Mouse (Mus musculus): Measurements from ENCODE around the gene Il1b. TPM values are rescaled to one million over a fixed set of nuclear protein-coding genes. Genes with fewer than 3 reads are reported as not detected.

The Il1b gene
- polyA plus RNA-seq, 1 experiment from 2014 or later, result 0.45 TPM

DNA sequence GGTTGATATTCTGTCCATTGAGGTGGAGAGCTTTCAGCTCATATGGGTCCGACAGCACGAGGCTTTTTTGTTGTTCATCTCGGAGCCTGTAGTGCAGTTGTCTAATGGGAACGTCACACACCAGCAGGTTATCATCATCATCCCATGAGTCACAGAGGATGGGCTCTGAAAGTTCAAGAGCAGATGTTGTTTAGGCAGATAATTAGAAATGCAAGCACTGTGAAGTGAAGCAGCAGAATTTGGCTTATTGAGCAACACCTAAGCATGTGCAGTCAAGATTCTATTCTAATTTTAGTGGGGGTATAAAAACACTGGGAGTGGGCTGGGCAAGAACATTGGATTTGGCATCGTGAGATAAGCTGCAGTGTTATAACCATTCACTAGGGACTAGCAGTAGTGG, 3.7 kb downstream of the Il1b start:
- Histone ChIP-seq H3K27me3 (no peaks in the 10 kb centered on the region), H3K9me3 (no peaks in the 10 kb centered on the region), H3K4me2 (replicated peaks) (no peak overlapping the region), H3K27ac (no peak overlapping the region), H3K4me1 (no peaks in the 10 kb centered on the region), H3K36me3 (no peaks in the 10 kb centered on the region), H3K9ac (no peak overlapping the region), H3K4me3 (no peak overlapping the region)
- ATAC-seq (ENCODE audit: low FRiP score, low read depth), result no peak
- 88% methylated on average over 5 of the region's 5 CpGs for WGBS

DNA sequence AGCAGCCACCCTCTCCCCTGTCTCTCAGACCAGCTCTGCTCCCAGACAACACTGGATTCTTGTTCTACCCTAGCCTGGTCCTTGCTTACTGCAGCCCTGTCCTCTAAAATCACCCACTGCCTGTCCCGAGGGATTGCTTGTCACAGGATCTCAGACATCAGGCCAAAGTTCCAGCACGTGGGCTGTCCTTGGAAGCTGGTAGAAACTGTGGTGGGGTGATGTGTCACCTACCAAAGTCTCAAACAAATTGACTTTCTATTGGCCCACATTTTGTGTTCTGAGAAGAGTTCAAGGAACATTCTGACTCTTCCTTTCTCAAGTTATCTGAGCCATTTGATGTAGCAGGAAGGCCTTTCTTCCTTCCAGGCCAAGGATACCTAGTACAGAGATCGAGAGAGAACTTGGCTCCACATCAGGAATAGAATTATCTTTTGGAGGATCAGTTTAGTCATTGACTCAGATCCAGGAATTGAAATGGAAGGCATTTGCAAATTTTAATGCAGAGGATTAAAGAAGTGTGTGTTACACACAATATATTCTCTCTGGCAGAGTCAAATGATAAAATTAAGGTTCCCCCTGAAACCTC, 9.9 kb downstream of the Il1b start:
- Histone ChIP-seq H3K9ac (no peak overlapping the region), H3K4me1 (no peaks in the 10 kb centered on the region), H3K27ac (no peak overlapping the region), H3K27me3 (no peaks in the 10 kb centered on the region), H3K4me3 (no peak overlapping the region), H3K4me2 (replicated peaks) (no peak overlapping the region), H3K9me3 (no peaks in the 10 kb centered on the region), H3K36me3 (no peaks in the 10 kb centered on the region)
- WGBS, result 84% methylated on average over 3 of the region's 3 CpGs
- no peak for ATAC-seq (ENCODE audit: low FRiP score, low read depth)

DNA sequence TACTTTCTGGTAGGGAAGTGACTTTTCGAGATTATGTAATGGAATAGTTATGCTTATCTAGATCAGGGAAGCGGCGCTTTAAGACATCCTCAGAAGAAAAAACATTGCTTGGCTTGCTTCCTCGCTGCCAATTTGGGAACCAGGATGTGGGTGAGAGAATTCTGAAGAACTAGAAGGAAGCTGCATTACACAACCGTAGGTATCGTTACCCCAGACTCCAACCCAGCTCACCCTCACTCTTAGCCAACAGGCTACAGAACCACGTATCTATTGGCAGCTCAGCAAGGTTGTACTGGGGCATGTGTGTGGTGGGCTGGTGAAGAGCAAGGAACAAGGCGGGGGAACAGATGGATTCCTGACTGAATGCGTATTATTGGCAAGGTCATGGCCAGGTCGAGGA, 10.7 kb downstream of the Il1b start:
- Histone ChIP-seq H3K9me3 (no peaks in the 10 kb centered on the region), H3K9ac (no peak overlapping the region), H3K27me3 (no peaks in the 10 kb centered on the region), H3K4me2 (replicated peaks) (no peak overlapping the region), H3K4me3 (no peak overlapping the region), H3K4me1 (no peaks in the 10 kb centered on the region), H3K27ac (no peak overlapping the region), H3K36me3 (no peaks in the 10 kb centered on the region)
- 91% methylated on average over 10 of the region's 10 CpGs for WGBS
- ATAC-seq (ENCODE audit: low FRiP score, low read depth), result no peak

DNA sequence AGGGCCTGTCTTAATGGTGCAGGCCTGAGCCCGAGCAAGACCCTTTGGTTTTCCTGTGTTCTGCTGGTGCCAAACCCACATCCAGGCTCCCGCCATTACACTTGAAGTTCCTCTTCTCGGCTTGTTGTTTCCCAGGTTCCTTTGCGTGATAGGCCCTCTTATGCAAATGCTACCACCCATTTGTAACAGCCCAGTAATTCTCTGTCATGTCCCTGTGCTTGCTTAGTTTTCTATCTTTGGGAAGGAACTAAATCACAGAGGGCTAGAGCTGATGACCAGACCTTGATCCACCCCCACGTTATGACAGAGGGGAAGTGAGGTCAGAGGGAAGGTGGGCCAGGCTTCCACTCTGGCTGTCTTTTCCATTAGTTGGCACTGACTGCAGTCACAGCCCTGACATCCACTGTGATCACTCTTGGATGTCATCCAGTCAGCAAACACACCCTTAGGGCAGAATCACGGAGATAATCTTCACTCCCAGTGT, 32.8 kb downstream of the Il1b start:
- Histone ChIP-seq H3K9me3 (peaks cover 7% of the 10 kb centered on the region), H3K4me2 (replicated peaks) (no peak overlapping the region), H3K27me3 (no peaks in the 10 kb centered on the region), H3K4me3 (no peak overlapping the region), H3K4me1 (no peaks in the 10 kb centered on the region), H3K27ac (no peak overlapping the region), H3K9ac (no peak overlapping the region), H3K36me3 (no peaks in the 10 kb centered on the region)
- 77% methylated on average over 6 of the region's 6 CpGs for WGBS
- ATAC-seq (ENCODE audit: low FRiP score, low read depth), result no peak

DNA sequence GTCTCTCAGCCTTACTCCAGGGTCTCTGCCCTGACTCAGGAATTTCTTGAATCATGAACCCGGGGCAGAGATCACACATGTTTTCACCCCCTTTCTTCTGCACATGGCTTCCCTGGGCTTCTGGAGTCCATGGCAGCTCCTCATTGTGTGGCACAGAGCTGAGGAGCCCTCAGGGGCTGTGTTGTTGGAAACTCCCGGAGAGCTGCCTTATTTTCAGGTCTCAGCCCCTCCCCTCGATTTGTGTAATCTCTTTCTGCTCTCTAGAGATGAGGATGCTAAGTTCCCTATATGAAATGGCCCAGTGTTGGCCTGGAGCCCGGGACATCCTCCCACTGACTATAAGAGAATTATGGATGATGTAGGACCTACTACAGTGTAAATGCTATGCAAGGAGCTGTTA, 37.5 kb downstream of the Il1b start:
- Histone ChIP-seq H3K4me2 (replicated peaks) (no peak overlapping the region), H3K27ac (no peak overlapping the region), H3K27me3 (no peaks in the 10 kb centered on the region), H3K36me3 (no peaks in the 10 kb centered on the region), H3K4me3 (no peak overlapping the region), H3K4me1 (peaks cover 7% of the 10 kb centered on the region), H3K9me3 (no peaks in the 10 kb centered on the region), H3K9ac (no peak overlapping the region)
- 60% methylated on average over 4 of the region's 4 CpGs for WGBS
- ATAC-seq (ENCODE audit: low FRiP score, low read depth), result no peak

DNA sequence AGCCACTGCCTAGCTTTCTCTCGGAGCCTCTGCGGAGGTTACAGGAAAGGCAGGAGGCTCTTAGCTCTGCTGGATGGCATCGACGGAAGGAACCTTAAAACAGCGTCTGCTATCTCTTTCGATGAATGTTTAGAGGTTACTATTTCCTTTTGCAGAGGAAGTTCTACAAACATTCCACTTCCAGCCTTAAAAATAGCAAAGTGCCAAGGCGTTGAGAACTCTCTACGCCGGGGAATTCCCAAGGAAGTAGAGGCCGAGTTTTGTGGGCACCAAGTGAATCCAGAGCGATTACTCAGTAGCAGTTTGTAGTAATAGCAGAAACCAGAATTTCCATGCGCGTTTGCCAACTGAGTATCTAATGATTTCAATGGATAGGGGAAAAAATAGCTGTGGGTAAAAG, 40.4 kb downstream of the Il1b start:
- H3K4me3 ChIP-seq, result no peak overlapping the region

DNA sequence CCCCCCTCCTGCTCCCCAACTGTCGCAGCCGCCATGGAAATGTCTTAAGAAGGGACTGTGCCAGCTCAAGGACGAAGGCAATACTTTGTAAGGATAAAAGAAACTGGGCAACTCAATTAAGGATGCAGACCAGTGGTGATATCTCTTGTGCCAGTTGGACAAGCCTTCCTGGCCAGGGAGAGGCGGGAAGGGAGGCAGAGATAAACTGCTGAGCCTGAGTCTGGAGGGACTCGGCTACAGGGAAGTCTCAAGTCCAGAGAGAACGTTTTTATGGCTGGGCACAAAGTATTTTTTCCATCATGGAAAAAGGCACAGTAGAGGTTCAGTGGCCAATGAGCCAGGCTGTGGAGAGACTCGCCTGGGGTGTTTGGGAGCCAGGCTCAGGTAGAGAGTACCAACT, 40.9 kb downstream of the Il1b start:
- Histone ChIP-seq H3K36me3 (no peaks in the 10 kb centered on the region), H3K4me2 (replicated peaks) (no peak overlapping the region), H3K9ac (no peak overlapping the region), H3K4me1 (peaks cover 7% of the 10 kb centered on the region), H3K4me3 (no peak overlapping the region), H3K27ac (no peak overlapping the region), H3K9me3 (peaks cover 4% of the 10 kb centered on the region; the same call in 1 of the 2 replicates), H3K27me3 (no peaks in the 10 kb centered on the region)
- 52% methylated on average over 7 of the region's 7 CpGs for WGBS
- ATAC-seq (ENCODE audit: low FRiP score, low read depth), result no peak

More for the DNA sequence above, 40.4 kb downstream of the Il1b start:
- WGBS, result 83% methylated on average over 13 of the region's 13 CpGs
- no peak overlapping the region for H3K27ac ChIP-seq
- H3K4me2 ChIP-seq (replicated peaks), result no peak overlapping the region
- H3K9ac ChIP-seq, result no peak overlapping the region
- no peaks in the 10 kb centered on the region for H3K27me3 ChIP-seq
- H3K9me3 ChIP-seq, result peaks cover 2% of the 10 kb centered on the region; the same call in 1 of the 2 replicates
- ATAC-seq (ENCODE audit: low FRiP score, low read depth), result no peak
- H3K36me3 ChIP-seq, result no peaks in the 10 kb centered on the region
- peaks cover 7% of the 10 kb centered on the region for H3K4me1 ChIP-seq

DNA sequence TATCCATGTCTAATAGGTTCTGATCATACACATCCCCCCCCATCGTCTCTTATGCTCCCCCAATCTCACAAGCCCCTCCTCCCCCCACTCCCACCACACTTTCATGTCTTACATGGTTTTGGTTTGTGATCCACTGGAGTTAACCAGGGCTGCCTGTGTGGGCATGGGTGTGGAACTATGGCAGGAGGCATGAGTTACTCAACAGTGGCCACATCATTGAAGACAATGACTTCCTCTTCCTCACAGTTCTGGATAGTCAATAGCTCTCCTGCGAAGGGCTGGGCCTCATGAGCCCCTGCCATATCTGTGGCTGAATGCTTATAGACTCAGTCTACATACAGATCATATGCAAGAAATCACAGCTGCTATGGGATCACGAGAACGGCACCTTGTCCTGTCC, 42.7 kb downstream of the Il1b start:
- H3K27ac ChIP-seq, result no peak overlapping the region
- peaks cover 4% of the 10 kb centered on the region; the same call in 1 of the 2 replicates for H3K9me3 ChIP-seq
- no peak overlapping the region for H3K4me2 ChIP-seq (replicated peaks)
- WGBS, result 86% methylated on average over 4 of the region's 4 CpGs
- peaks cover 7% of the 10 kb centered on the region for H3K4me1 ChIP-seq
- H3K27me3 ChIP-seq, result no peaks in the 10 kb centered on the region
- no peak for ATAC-seq (ENCODE audit: low FRiP score, low read depth)
- H3K9ac ChIP-seq, result no peak overlapping the region
- no peaks in the 10 kb centered on the region for H3K36me3 ChIP-seq
- no peak overlapping the region for H3K4me3 ChIP-seq

DNA sequence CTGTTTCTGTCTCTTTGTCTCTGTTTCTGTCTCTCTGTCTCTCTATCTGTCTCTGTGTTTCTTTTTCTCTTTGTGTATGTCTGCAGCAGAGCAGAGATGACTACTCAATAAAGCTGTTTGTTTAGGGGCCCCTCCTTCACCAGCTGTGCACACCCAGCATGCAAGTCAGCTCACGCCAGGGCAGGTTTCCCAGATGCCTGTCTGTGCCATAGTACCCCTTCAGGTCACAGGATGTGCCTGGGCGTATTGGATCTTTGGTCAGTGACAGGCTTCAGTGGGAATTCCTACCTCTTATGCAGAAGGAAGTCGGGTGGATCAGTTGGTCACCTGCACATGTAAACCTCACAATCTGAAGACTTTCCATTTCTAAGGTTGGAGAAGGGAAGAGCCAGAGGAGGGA, 46.7 kb downstream of the Il1b start:
- Histone ChIP-seq H3K36me3 (no peaks in the 10 kb centered on the region), H3K27ac (no peak overlapping the region), H3K27me3 (no peaks in the 10 kb centered on the region), H3K9me3 (peaks cover 4% of the 10 kb centered on the region; the same call in 1 of the 2 replicates), H3K9ac (no peak overlapping the region), H3K4me3 (no peak overlapping the region), H3K4me2 (replicated peaks) (no peak overlapping the region), H3K4me1 (no peaks in the 10 kb centered on the region)
- 63% methylated on average over 3 of the region's 3 CpGs for WGBS
- no peak for ATAC-seq (ENCODE audit: low FRiP score, low read depth)

DNA sequence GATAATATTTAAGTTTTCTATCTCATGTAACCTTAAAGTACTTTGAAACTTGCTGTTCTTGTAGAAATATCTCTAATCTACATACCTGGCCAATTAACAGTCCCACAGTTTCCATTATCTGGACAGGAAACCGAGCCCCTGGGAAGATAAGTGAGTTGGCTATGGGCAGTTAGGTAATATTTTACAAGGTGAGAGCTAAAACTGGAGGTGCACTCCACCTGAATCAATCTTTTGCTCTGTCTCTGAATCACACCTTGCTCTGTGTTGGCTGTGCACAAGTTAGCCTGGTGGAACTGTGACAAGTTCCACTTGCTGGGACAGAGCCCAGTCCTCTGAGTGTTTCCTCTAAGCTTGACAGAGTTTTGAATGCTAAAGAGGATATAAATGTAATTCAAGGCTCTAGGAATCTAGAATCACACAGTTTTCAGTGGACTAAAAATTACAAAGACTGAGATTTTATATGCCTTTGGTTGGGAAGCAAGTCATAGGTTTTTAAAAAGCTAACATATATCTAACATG, 48.8 kb downstream of the Il1b start:
- WGBS, result 81% methylated on average over 1 of the region's 1 CpGs
- H3K4me2 ChIP-seq (replicated peaks), result no peak overlapping the region
- H3K4me1 ChIP-seq, result no peaks in the 10 kb centered on the region
- peaks cover 4% of the 10 kb centered on the region; the same call in 1 of the 2 replicates for H3K9me3 ChIP-seq
- no peaks in the 10 kb centered on the region for H3K27me3 ChIP-seq
- no peak overlapping the region for H3K4me3 ChIP-seq
- H3K27ac ChIP-seq, result no peak overlapping the region
- H3K9ac ChIP-seq, result no peak overlapping the region
- ATAC-seq (ENCODE audit: low FRiP score, low read depth), result no peak
- no peaks in the 10 kb centered on the region for H3K36me3 ChIP-seq

DNA sequence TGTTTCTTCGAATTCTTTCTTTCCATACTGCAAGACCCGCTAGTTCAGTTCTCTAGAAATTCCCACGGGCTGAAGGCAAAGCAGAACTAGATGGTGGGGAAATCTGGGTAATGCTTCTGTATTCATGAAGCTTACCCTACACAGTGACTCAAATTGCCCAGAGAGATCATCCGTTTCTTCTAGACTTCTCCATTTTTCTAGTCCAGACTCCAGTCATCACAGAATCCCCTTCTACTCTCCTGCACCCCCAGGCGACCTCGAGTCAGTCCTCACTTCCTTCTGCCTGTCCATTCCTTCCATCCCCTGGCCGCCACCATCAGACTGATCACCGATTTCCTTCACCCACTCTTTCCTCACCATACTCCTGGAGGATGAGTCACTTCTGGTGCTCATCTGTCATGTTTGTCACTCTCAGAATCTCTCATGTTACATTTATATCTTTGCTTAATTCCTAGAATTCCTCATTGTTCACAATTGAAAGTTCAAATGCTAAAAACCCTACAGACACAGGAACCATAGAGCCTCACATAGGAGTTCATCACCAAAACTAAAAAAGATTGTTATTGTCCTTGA, 50.8 kb downstream of the Il1b start:
- Histone ChIP-seq H3K36me3 (no peaks in the 10 kb centered on the region), H3K9ac (no peak overlapping the region), H3K4me3 (no peak overlapping the region), H3K27ac (no peak overlapping the region), H3K9me3 (no peaks in the 10 kb centered on the region), H3K27me3 (no peaks in the 10 kb centered on the region), H3K4me1 (no peaks in the 10 kb centered on the region), H3K4me2 (replicated peaks) (no peak overlapping the region)
- no peak for ATAC-seq (ENCODE audit: low FRiP score, low read depth)
- WGBS, result 76% methylated on average over 8 of the region's 8 CpGs

DNA sequence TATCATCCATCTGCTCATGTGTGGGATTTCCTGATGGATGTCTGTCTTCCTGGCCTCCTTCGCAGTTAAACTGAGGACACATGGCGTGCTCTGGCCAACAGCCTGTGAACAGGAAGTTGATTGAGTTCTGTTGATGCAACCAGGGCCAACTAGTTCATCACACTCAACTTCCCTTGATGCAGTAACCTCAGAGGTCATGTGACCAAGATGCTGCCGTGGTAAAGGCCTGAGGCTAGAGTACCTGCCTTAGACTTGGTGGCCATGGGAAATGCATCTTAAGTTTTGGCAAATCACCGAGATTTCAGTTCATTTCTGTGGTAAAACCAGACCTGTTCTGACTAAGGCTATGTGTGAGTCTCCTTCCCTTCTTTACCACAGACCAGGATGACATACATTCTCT, 55.1 kb downstream of the Il1b start:
- H3K4me1 ChIP-seq, result no peaks in the 10 kb centered on the region
- ATAC-seq (ENCODE audit: low FRiP score, low read depth), result no peak
- H3K27me3 ChIP-seq, result no peaks in the 10 kb centered on the region
- no peaks in the 10 kb centered on the region for H3K36me3 ChIP-seq
- H3K27ac ChIP-seq, result no peak overlapping the region
- H3K9ac ChIP-seq, result no peak overlapping the region
- 72% methylated on average over 4 of the region's 4 CpGs for WGBS
- H3K4me2 ChIP-seq (replicated peaks), result no peak overlapping the region
- no peaks in the 10 kb centered on the region for H3K9me3 ChIP-seq
- no peak overlapping the region for H3K4me3 ChIP-seq

DNA sequence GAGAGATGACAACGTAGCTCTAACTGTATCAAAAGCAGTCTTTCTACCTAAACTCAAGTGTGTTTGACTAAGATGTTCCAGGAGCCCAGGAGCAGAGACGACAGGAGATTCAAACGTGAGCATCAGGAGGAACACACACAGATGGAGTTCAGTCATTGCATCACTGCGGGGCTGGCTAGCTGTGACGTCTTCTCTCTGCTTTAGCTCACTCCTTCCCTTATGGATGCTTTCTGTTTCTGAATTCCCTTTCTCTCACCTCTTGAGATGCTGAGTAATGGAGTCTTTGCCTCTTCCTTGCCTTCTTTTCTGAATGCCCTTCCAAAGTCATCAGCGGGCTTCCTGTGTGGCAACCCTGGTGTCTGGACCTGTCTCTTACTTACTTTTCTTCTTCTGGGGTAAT, 56.1 kb downstream of the Il1b start:
- H3K4me1 ChIP-seq, result no peaks in the 10 kb centered on the region
- WGBS, result 81% methylated on average over 6 of the region's 6 CpGs
- no peak overlapping the region for H3K9ac ChIP-seq
- H3K4me2 ChIP-seq (replicated peaks), result no peak overlapping the region
- no peaks in the 10 kb centered on the region for H3K9me3 ChIP-seq
- no peaks in the 10 kb centered on the region for H3K27me3 ChIP-seq
- no peaks in the 10 kb centered on the region for H3K36me3 ChIP-seq
- ATAC-seq (ENCODE audit: low FRiP score, low read depth), result no peak
- no peak overlapping the region for H3K27ac ChIP-seq
- H3K4me3 ChIP-seq, result no peak overlapping the region
